Mouse (Mus musculus) stomach, postnatal 0 days (tissue): ENCODE measurements around the gene Prkcg. TPM values are rescaled to one million over a fixed set of nuclear protein-coding genes. Genes with fewer than 3 reads are reported as not detected.

Experiments used
- ATAC-seq: fragments of 200-750 bp; cut with Nextera tagmentation; 2 replicates; pipeline ENCODE4 v1.8.0; 2017; ENCODE audit not compliant: low FRiP score, low TSS enrichment
- DNase-seq: peaks from one replicate; pipeline ENCODE4 v3.0.0-alpha.2; 2016; ENCODE audit warnings: low spot score
- H3K27ac ChIP-seq: fragments of 300-500 bp; sonication (generic); replicated peaks from 2 replicates; pipeline ENCODE4 v1.5.1; 2014; ENCODE audit warnings: mild to moderate bottlenecking, control low read depth
- H3K27me3 ChIP-seq: fragments of 300-500 bp; sonication (generic); 2 replicates; pipeline ENCODE4 v1.6.1; 2014; ENCODE audit warnings: low read length; ENCODE audit not compliant: control insufficient read depth, insufficient read depth
- H3K36me3 ChIP-seq: fragments of 300-500 bp; sonication (generic); 2 replicates; pipeline ENCODE4 v1.6.1; 2014; ENCODE audit warnings: low read length, mixed read lengths; ENCODE audit not compliant: control insufficient read depth, insufficient read depth
- H3K4me1 ChIP-seq: fragments of 300-500 bp; sonication (generic); replicated peaks from 2 replicates; pipeline ENCODE4 v1.6.1; 2014; ENCODE audit warnings: antibody characterized with exemption; ENCODE audit not compliant: control insufficient read depth, insufficient read depth
- H3K4me2 ChIP-seq: fragments of 300-500 bp; sonication (generic); replicated peaks from 2 replicates; pipeline ENCODE4 v1.6.1; 2014; ENCODE audit warnings: low read depth, mild to moderate bottlenecking, control low read depth, moderate library complexity
- H3K4me3 ChIP-seq: fragments of 300-500 bp; sonication (generic); 2 replicates; pipeline ENCODE4 v1.5.1; 2014; ENCODE audit warnings: low read depth, low read length, control low read depth
- H3K9ac ChIP-seq: fragments of 300-500 bp; sonication (generic); 2 replicates; pipeline ENCODE4 v1.6.1; 2014; ENCODE audit warnings: mild to moderate bottlenecking, low read length, control low read depth, mixed read lengths
- H3K9me3 ChIP-seq: fragments of 300-500 bp; sonication (generic); 2 replicates; pipeline ENCODE4 v1.6.1; 2016; ENCODE audit warnings: low read length; ENCODE audit not compliant: control insufficient read depth
- CTCF ChIP-seq: IDR thresholded peaks from 2 replicates; pipeline ENCODE4 v1.5.1; 2016; ENCODE audit warnings: antibody characterized with exemption, low read depth, mild to moderate bottlenecking, moderate library complexity
- EP300 ChIP-seq: optimal IDR thresholded peaks from 2 replicates; pipeline ENCODE3; 2016; ENCODE audit warnings: antibody characterized with exemption
- WGBS: fragments of 180-500 bp; shearing (Covaris S2); extraction: QIAGEN DNeasy Blood & Tissue Kit; methylation state at CpG from one replicate; pipeline ENCODE4 v1.1.7; 2014; 5-methylcytosine and 5-hydroxymethylcytosine counted together
- polyA plus RNA-seq: library from polyadenylated mRNA; unstranded; fragments of >200 nt; fragmentation: Nextera tagmentation; extraction: Ambion mirVana; gene quantifications from 2 replicates; pipeline ENCODE4 v1.2.1, GENCODE M21; 2015

Gene Prkcg
- polyA plus RNA-seq, 1 experiment from 2014 or later, result 0.24 TPM

DNA sequence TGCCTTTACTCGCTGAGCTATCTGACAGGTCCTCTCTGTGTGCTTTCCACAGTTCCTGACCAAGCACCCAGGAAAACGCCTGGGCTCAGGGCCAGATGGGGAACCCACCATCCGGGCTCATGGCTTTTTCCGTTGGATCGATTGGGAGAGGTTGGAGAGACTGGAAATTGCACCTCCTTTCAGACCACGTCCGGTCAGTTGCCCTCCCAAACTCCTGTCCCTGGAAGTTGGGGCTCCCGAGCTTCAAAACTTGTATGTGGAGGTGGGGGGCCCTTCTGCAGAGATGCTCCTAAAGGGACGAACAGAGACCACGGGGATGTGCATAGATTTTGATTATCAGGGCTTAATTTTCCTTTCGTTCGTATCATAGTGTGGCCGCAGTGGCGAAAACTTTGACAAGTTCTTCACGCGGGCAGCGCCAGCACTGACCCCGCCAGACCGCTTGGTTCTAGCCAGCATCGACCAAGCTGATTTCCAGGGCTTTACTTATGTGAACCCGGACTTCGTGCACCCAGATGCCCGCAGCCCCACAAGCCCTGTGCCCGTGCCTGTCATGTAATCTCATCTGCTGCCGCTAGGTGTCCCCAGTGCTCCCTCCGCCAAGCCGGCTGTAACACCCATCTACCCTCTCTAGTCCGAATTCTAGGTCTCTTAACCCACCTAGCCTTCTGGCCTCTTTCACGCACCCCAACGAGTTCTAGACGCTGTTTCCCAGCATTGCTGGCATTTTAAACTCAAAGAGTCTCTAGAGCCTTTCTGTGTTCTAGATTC lies 41.0 kb downstream of the Prkcg start:
- no peaks in the 10 kb centered on the region for H3K9me3 ChIP-seq
- DNase-seq (peak; percentile 74), ATAC-seq (peak; percentile 60; the same call in 1 of the 2 replicates)
- peak overlapping the region; percentile 12; the same call in 1 of the 2 replicates for H3K4me2 ChIP-seq
- no peaks in the 10 kb centered on the region for H3K36me3 ChIP-seq
- TF ChIP-seq CTCF, result peak; percentile 91
- TF ChIP-seq EP300, result no peak
- H3K27ac ChIP-seq, result no peak overlapping the region
- H3K9ac ChIP-seq, result no peak overlapping the region
- no peak overlapping the region for H3K4me3 ChIP-seq
- H3K4me1 ChIP-seq, result no peaks in the 10 kb centered on the region
- H3K27me3 ChIP-seq, result no peaks in the 10 kb centered on the region
- 19% methylated on average over 31 of the region's 31 CpGs for WGBS

DNA sequence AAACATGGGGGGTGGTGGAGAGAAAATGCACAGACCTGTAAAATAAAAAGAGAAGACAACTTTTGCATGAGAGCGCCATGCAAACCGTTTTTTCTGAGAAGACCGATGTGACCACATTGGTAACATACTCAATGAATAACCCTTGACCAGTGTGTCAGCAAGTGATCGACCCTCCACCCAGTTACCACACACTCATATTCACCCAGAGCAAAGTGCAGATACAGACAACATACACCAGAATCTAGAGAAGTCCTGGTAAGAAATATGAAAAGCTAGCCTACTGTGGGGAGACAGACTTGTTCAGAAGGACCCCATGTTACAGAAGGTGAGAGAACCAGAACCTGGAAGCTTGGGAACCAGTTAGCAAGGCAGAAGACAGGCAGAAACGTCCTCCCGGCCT lies 42.2 kb downstream of the Prkcg start:
- ATAC-seq (no peak), DNase-seq (no peak)
- Histone ChIP-seq H3K27me3 (no peaks in the 10 kb centered on the region), H3K36me3 (no peaks in the 10 kb centered on the region), H3K9me3 (no peaks in the 10 kb centered on the region), H3K4me3 (no peak overlapping the region), H3K9ac (no peak overlapping the region), H3K4me1 (no peaks in the 10 kb centered on the region), H3K4me2 (peak overlapping the region; percentile 56), H3K27ac (no peak overlapping the region)
- TF ChIP-seq CTCF (no peak), EP300 (no peak)
- WGBS, result 45% methylated on average over 6 of the region's 6 CpGs

- under 1% methylated on average over 25 of the region's 27 CpGs for WGBS
These were observed 42.7 kb downstream of the Prkcg start for GRCm38 (mm10) chr7:3331581-3332223.

DNA sequence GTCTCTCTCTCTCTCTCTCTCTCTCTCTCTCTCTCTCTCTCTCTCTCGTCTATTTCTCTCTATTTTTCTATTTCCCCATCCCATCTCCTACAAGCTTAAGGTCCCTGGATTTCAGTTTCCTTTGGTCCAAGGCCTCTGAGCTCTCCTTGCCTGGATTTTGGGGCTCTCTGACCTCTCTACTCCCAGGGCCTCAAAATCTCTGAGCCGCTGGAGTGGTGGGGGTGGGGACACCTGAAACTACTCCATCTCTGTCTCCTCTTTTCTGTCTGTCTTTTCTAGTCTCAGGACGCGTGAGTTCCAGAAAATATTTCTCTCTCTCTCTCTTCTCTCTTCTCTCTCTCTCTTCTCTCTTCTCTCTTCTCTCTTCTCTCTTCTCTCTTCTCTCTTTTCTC lies 43.2 kb downstream of the Prkcg start:
- H3K9me3 ChIP-seq, result no peaks in the 10 kb centered on the region
- 0% methylated on average over 4 of the region's 4 CpGs for WGBS
- peak overlapping the region; percentile 56 for H3K4me2 ChIP-seq
- H3K9ac ChIP-seq, result no peak overlapping the region
- DNase-seq (no peak), ATAC-seq (no peak)
- H3K36me3 ChIP-seq, result no peaks in the 10 kb centered on the region
- peak overlapping the region; percentile 51 for H3K4me3 ChIP-seq
- no peaks in the 10 kb centered on the region for H3K4me1 ChIP-seq
- no peak for TF ChIP-seq CTCF
- TF ChIP-seq EP300, result no peak
- H3K27me3 ChIP-seq, result no peaks in the 10 kb centered on the region
- peak overlapping the region; percentile 65 for H3K27ac ChIP-seq

More at GRCm38 (mm10) chr7:3331581-3332223, 42.7 kb downstream of the Prkcg start:
- Histone ChIP-seq H3K4me2 (peak overlapping the region; percentile 56), H3K36me3 (no peaks in the 10 kb centered on the region), H3K27ac (peak overlapping the region; percentile 65), H3K9ac (no peak overlapping the region), H3K4me1 (no peaks in the 10 kb centered on the region), H3K9me3 (no peaks in the 10 kb centered on the region), H3K4me3 (peak overlapping the region; percentile 51), H3K27me3 (no peaks in the 10 kb centered on the region)
- TF ChIP-seq CTCF (no peak), EP300 (no peak)
- peak; percentile 64 for DNase-seq
- ATAC-seq, result peak; percentile 85

GRCm38 (mm10) chr7:3332619-3333521 lies 43.9 kb downstream of the Prkcg start, which contains the start of gene Cacng7:
Gene Cacng7 (plus strand): TSS chr7:3332955.
- DNase-seq (peak; percentile 47), ATAC-seq (peak; percentile 52; the same call in 1 of the 2 replicates)
- TF ChIP-seq EP300 (no peak), CTCF (no peak)

More at GRCm38 (mm10) chr7:3332619-3333521, 43.9 kb downstream of the Prkcg start, which contains the start of gene Cacng7:
- no peaks in the 10 kb centered on the region for H3K4me1 ChIP-seq
- WGBS, result 2% methylated on average over 50 of the region's 65 CpGs
- peak within 1 kb of the TSS; percentile 51 for H3K4me3 ChIP-seq
- H3K27me3 ChIP-seq, result no peaks in the 10 kb centered on the region
- peak within 1 kb of the TSS; percentile 70 for H3K27ac ChIP-seq
- peak within 1 kb of the TSS; percentile 56 for H3K4me2 ChIP-seq
- H3K36me3 ChIP-seq, result no peaks in the 10 kb centered on the region
- H3K9me3 ChIP-seq, result no peaks in the 10 kb centered on the region
- peak within 1 kb of the TSS; percentile 67 for H3K9ac ChIP-seq
